ENCODE assay signal across 9 mouse cellular contexts in the genomic region with DNA sequence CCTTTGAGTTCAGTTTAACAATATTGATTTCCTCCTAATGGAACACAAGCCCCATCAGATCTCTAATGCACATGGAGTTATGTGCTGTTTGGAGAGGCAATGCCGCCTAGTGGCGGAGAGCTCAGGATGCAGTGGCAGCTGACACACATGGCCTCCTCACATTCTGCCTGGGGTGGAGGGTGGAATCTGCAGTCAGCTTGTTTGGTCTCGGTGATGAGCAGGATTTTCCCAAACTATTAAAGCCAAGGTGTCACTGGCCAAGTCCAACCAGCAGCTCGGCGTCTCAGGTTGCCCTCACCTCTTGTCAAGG.
DNase-seq lines count a peak whose midpoint lies in the region; ATAC-seq and TF ChIP-seq lines count a peak whose summit lies in the region.
"Had no signal": no experiment of that assay in that cellular context is flagged by ENCODE, and none has a peak within 500 bp of the region (broad histone marks: within the 10 kb centered on the region; RNA-seq: fewer than 3 reads in every experiment).

No protein-coding gene starts in this region.

- H3K4me1 ChIP-seq in heart, adult 2 months (ENCODE audit: control insufficient read depth, insufficient read depth, low read length), result peaks cover 22% of the 10 kb centered on the region
- no peaks in the 10 kb centered on the region for H3K4me1 ChIP-seq in kidney, adult 2 months (ENCODE audit: control insufficient read depth, insufficient read depth, low read length)
- H3K4me1 ChIP-seq in liver, embryonic 13.5 days (replicated peaks), result 0 out of 2 replicates have a peak, but pooled peaks cover 4% of the 10 kb centered on the region

- H3K36me3 ChIP-seq in heart, adult 2 months (ENCODE audit: control insufficient read depth, insufficient read depth, low read length), result no peaks in the 10 kb centered on the region; the same call in 1 of the 2 replicates
- H3K36me3 ChIP-seq in kidney, adult 2 months (ENCODE audit: control insufficient read depth, insufficient read depth, low read length), result no peaks in the 10 kb centered on the region
- H3K36me3 ChIP-seq in liver, embryonic 13.5 days, result no peaks in the 10 kb centered on the region
- H3K36me3 ChIP-seq: embryonic facial prominence, embryonic 15.5 days had no signal

- peak; percentile 45 to 54 for DNase-seq in B cell, adult 2 months
- peak; percentile 36 for DNase-seq in MN1 (ENCODE audit: low spot score)
- DNase-seq in heart, adult 2 months, result peak; percentile 61 to 66
- DNase-seq in kidney, adult 2 months, result peak; percentile 65
- DNase-seq in liver, embryonic 13.5 days, result no peak
- DNase-seq in retina, embryonic 14.5 days (ENCODE audit: low spot score), result peak; percentile 78
- DNase-seq in ovary, postnatal 10 days (ENCODE audit: low spot score), result no peak

- H3K27me3 ChIP-seq in heart, adult 2 months (ENCODE audit: control insufficient read depth, insufficient read depth, low read length), result no peaks in the 10 kb centered on the region
- H3K27me3 ChIP-seq in kidney, adult 2 months (replicated peaks; ENCODE audit: control insufficient read depth, insufficient read depth, low read length), result no peaks in the 10 kb centered on the region
- H3K27me3 ChIP-seq in liver, embryonic 13.5 days, result no peaks in the 10 kb centered on the region
- H3K27me3 ChIP-seq: embryonic facial prominence, embryonic 15.5 days had no signal

- H3K79me2 ChIP-seq in heart, adult 2 months (replicated peaks; ENCODE audit: control insufficient read depth, insufficient read depth, low read length), result no peaks in the 10 kb centered on the region

- no peak overlapping the region for H3K9ac ChIP-seq in heart, adult 2 months (ENCODE audit: low read depth, low read length)
- no peak overlapping the region for H3K9ac ChIP-seq in liver, embryonic 13.5 days
- H3K9ac ChIP-seq: embryonic facial prominence, embryonic 15.5 days had no signal

- no peak overlapping the region for H3K4me3 ChIP-seq in heart, adult 2 months
- no peak overlapping the region for H3K4me3 ChIP-seq in kidney, adult 2 months (ENCODE audit: insufficient read depth, low read depth, low read length)
- H3K4me3 ChIP-seq in liver, embryonic 13.5 days (replicated peaks), result no peak overlapping the region
- H3K4me3 ChIP-seq: embryonic facial prominence, embryonic 15.5 days had no signal

- 44% methylated on average over 5 of the region's 5 CpGs for WGBS in heart, adult 2 months
- WGBS in kidney, adult 2 months, result 55% methylated on average over 5 of the region's 5 CpGs
- 35% methylated on average over 5 of the region's 5 CpGs for WGBS in liver, embryonic 13.5 days (ENCODE audit: insufficient replicate concordance)

- peak; percentile 92 for TF ChIP-seq CTCF in heart, adult 2 months (IDR thresholded peaks at IDR 0.05)
- TF ChIP-seq CTCF in kidney, adult 2 months (conservative IDR thresholded peaks at IDR 0.05; ENCODE audit: insufficient read depth, insufficient read length, low read depth, low read length), result peak; percentile 83

- no peak overlapping the region for H3K27ac ChIP-seq in heart, adult 2 months
- H3K27ac ChIP-seq in kidney, adult 2 months (ENCODE audit: insufficient read depth, low read depth, low read length), result no peak overlapping the region
- no peak overlapping the region for H3K27ac ChIP-seq in liver, embryonic 13.5 days
- H3K27ac ChIP-seq: embryonic facial prominence, embryonic 15.5 days had no signal

- peak; percentile 56; the same call in 1 of the 2 replicates for ATAC-seq in common myeloid progenitor, adult 5-6 weeks (replicated peaks; ENCODE audit: low read depth, poor library complexity, severe bottlenecking)
- ATAC-seq in liver, embryonic 13.5 days (ENCODE audit: low read depth), result no peak

- intact Hi-C loops in heart, adult 2 months (cut with DNase I), result loop anchor here (1.0 to 5.0 kb wide), 4 partner anchors 30 to 366 kb away; no protein-coding TSS in a partner anchor

- peak overlapping the region; percentile 45 for H3K4me2 ChIP-seq in liver, embryonic 13.5 days

- no peaks in the 10 kb centered on the region for H3K9me3 ChIP-seq in liver, embryonic 13.5 days (replicated peaks)
- H3K9me3 ChIP-seq: embryonic facial prominence, embryonic 15.5 days had no signal

- peak; percentile 89 for TF ChIP-seq EP300 in heart, adult 2 months (IDR thresholded peaks at IDR 0.05; ENCODE audit: insufficient read depth, low read depth, low read length)

- no peak for TF ChIP-seq POLR2A in heart, adult 2 months (IDR thresholded peaks at IDR 0.05; ENCODE audit: insufficient read depth, low read depth, low read length)
- TF ChIP-seq POLR2A in kidney, adult 2 months (IDR thresholded peaks at IDR 0.05; ENCODE audit: low read depth, low read length), result no peak

Comparison
In these comparisons a context has a peak if more than half of its experiments do, and no peak if none do; other contexts are left out.
1. DNase-seq: peak in B cell, adult 2 months (2 of 2), MN1 (single experiment), heart, adult 2 months (2 of 2), kidney, adult 2 months (single experiment) and retina, embryonic 14.5 days (single experiment); none in liver, embryonic 13.5 days (single experiment) and ovary, postnatal 10 days (single experiment).